Mouse (Mus musculus): ENCODE data around the gene Sema3b.

GRCm38 (mm10) chr9:107555031-107555457, 54.0 kb downstream of the Sema3b start:
- TF ChIP-seq CTCF (IDR thresholded peaks at IDR 0.05; ENCODE audit: extremely low read depth, insufficient read length, insufficient replicate concordance, low read depth, low read length) (no peak), POLR2A (IDR thresholded peaks at IDR 0.05; ENCODE audit: low read depth, low read length) (peak; percentile 29; the same call in 1 of the 2 replicates)
